Mouse (Mus musculus) T-cell, adult 2 months (primary cell): Measurements from ENCODE around the gene Rad51b.

Source experiments
- DNase-seq: peaks from one replicate; pipeline ENCODE4 v3.0.0; 2022; ENCODE audit warnings: low spot score

The Rad51b gene

GRCm38 (mm10) chr12:79381489-79381888 is 84.4 kb downstream of the Rad51b start:
- no peak for DNase-seq

- DNase-seq = no peak
Measured at GRCm38 (mm10) chr12:79382416-79382815, 85.3 kb downstream of the Rad51b start.

- no peak for DNase-seq
Measured at GRCm38 (mm10) chr12:79383583-79383982, 86.5 kb downstream of the Rad51b start.

GRCm38 (mm10) chr12:79384787-79385186 is 87.7 kb downstream of the Rad51b start:
- DNase-seq = no peak

GRCm38 (mm10) chr12:79385199-79385598 is 88.1 kb downstream of the Rad51b start:
- no peak for DNase-seq

- no peak for DNase-seq
Measured at GRCm38 (mm10) chr12:79387886-79388285, 90.8 kb downstream of the Rad51b start.

- no peak for DNase-seq
Measured at GRCm38 (mm10) chr12:79389251-79389650, 92.2 kb downstream of the Rad51b start.

- no peak for DNase-seq
Measured at GRCm38 (mm10) chr12:79389971-79390370, 92.9 kb downstream of the Rad51b start.

GRCm38 (mm10) chr12:79393636-79394035 is 96.6 kb downstream of the Rad51b start:
- DNase-seq = no peak

GRCm38 (mm10) chr12:79403992-79404391 is 106.9 kb downstream of the Rad51b start:
- no peak for DNase-seq

GRCm38 (mm10) chr12:79404494-79404893 is 107.4 kb downstream of the Rad51b start:
- no peak for DNase-seq

GRCm38 (mm10) chr12:79408677-79409076 is 111.6 kb downstream of the Rad51b start:
- DNase-seq = no peak

GRCm38 (mm10) chr12:79409126-79409860 is 112.2 kb downstream of the Rad51b start:
- no peak for DNase-seq

- no peak for DNase-seq
Measured at GRCm38 (mm10) chr12:79412894-79413507, 115.9 kb downstream of the Rad51b start.

GRCm38 (mm10) chr12:79417360-79417759 is 120.3 kb downstream of the Rad51b start:
- DNase-seq = no peak

GRCm38 (mm10) chr12:79420605-79421004 is 123.5 kb downstream of the Rad51b start:
- no peak for DNase-seq

GRCm38 (mm10) chr12:79429507-79430291 is 132.6 kb downstream of the Rad51b start:
- DNase-seq = peak; percentile 11

- DNase-seq = no peak
Measured at GRCm38 (mm10) chr12:79431138-79431537, 134.1 kb downstream of the Rad51b start.

GRCm38 (mm10) chr12:79433724-79434442 is 136.8 kb downstream of the Rad51b start:
- DNase-seq = no peak

GRCm38 (mm10) chr12:79435474-79435873 is 138.4 kb downstream of the Rad51b start:
- DNase-seq = no peak

GRCm38 (mm10) chr12:79436035-79436434 is 139.0 kb downstream of the Rad51b start:
- no peak for DNase-seq

GRCm38 (mm10) chr12:79436892-79437291 is 139.8 kb downstream of the Rad51b start:
- no peak for DNase-seq
